Mouse (Mus musculus) cerebellum, adult 9-11 months (tissue): ENCODE results near the gene Gpr68.

ENCODE experiments used
- DNase-seq: peaks from one replicate; pipeline ENCODE4 v3.0.0; 2022

The Gpr68 gene

GRCm38 (mm10) chr12:100907598-100908297, at the start of gene Gpr68:
Gpr68 (minus strand) TSS chr12:100908198.
- peak; percentile 78 for DNase-seq

DNA sequence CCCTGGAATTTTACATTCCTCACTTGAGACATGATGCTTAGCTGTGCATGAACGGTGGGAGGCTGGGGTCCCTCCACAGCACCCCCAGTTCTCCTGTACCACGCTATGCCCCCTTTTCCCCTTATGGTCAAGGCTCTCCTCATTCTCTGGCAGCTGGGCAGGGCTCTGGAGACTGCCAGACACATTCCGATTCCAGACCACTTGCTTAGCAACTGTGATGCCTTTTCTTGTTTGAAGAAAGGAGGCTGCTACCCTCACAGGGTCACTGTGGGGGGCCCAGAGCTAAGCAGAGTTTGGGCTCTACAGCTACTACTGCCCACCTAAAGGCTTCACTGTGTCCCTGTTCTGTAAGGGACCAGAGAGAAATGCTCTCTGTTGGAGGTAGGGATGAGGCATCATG, 49.3 kb upstream of the Gpr68 start:
- no peak for DNase-seq

- DNase-seq, result no peak
Measured at GRCm38 (mm10) chr12:100956825-100957224, 48.8 kb upstream of the Gpr68 start.

DNA sequence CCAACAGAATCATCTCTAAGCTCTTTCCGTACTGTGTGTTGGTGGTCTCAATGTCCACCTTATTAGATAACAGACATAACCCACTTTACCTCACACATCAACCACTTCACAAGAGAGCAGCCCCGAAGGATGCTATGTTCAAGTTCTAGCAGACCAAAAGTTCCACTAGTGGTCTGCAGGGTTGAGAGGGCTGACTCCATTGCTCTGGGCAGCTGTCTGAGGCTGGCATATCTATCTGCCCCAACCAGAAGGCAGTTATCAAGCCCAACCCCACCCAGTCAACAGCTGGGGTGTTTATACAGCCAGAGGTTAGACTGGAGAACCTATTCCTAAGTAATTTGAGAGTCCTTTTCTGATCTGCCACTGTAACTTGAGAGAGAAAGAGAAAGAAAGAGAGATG, 48.0 kb upstream of the Gpr68 start:
- DNase-seq, result no peak

DNA sequence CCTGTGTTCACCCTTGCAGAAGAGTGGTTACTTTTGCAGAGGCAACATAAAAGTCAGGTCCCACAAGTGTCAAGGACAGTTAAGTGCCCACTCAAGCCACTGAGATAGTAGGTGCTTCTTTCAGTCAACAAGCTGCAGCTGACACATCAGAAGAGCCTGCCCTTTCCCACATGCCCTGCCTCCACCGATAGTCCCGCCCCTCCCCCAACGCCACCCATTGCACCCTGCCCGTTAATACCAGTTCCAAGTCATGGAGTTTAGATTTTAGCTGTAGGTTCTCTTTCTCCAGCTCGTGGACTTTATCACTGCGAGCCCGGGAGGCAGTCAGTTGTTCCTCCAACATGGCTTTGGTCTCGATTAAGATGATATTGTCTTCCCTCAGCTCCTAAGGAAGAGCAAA, 45.9 kb upstream of the Gpr68 start:
- no peak for DNase-seq

DNA sequence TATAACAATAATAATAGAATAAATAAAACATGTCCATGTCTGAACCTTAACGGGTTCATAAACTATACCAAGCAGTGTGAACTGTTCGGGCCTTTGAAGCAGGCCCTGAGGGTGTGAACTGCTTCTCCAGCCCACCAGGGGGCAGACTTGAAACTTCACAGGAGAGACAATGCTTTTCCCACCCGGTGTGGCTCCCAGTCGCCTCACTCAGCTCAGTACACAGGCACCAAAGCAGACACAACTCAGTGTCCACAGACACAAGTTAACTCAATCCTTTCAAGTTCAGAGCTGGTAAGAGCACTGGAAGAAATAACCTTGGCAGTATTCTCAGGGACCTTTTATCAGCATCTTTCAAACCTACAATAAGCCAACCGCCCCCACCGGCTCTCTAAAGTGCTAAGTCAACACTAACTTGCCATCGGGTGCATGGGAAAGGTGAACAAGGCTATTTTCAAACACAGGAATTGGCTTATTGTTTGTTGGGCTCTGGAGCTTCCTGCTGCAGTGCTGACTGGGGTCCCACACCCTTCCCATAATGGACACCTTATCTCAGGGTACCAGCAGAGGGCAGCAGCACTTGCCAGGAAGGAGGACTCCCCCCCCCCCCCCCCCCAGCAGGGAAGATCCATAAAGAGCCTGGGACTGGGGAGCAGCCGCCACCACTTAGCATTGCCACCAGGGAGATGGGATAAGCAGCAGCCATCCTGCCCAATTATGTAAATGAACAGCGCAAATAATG, 44.4 kb upstream of the Gpr68 start:
- no peak for DNase-seq

DNA sequence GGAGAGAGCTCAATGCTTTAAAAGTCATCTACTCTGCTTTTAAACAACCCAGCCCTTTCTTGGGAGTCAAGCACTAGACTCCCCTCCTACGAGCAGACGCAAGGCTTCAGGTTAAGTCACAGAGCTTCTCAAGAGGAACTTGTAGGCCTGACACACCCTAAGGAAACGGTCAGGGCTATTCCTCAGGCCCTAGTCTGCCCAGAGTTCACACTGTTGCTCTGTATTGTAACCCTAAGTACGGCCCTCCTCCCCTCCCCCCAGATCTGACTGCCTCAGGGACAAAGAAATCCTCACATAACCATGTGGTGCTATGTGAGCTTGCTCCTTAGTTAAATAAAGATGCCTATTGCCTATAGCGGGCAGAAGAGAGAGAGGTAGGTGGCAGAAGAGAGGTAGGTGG, 41.1 kb upstream of the Gpr68 start:
- DNase-seq, result no peak

DNA sequence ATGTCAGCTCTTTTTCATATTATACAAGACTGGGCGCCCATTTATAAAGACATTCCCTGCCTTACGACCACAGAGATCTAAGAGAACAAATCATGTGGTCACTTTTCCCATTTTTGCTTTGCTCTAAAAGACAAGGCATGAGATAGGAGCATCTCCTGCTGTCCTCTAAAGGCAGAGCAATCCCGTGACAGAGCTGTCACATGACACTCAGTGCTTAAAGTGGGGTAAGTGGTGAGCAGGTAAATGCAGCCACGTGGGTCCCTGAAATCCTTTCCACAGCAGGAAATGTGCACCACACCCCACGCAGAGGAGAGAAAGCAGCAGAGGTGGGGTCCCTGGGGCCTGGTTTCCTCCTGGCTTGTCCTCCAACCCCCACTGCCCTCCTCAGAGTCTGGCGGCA, 40.0 kb upstream of the Gpr68 start:
- no peak for DNase-seq

GRCm38 (mm10) chr12:100945948-100946347, 38.0 kb upstream of the Gpr68 start:
- DNase-seq, result no peak

DNA sequence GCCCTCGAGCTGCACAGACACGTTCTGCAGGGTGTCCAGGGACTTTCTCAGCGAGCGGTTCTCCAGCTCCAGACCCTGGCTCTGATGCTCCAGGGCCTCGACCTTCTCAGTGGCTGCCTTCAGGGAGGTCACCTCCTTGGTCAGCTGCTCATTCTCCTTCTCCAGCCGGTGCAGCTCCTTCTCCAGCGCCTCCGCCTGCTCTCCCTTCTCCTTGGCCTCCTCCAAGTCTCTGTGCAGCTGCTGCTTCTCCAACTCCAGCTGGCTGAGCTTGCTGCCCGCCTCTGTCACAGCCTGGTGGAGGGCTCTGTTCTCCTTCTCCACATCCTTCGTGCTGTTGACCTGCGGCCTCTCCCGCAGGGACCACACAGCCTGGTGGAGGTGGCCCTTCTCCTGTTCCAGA, 37.5 kb upstream of the Gpr68 start:
- no peak for DNase-seq

DNA sequence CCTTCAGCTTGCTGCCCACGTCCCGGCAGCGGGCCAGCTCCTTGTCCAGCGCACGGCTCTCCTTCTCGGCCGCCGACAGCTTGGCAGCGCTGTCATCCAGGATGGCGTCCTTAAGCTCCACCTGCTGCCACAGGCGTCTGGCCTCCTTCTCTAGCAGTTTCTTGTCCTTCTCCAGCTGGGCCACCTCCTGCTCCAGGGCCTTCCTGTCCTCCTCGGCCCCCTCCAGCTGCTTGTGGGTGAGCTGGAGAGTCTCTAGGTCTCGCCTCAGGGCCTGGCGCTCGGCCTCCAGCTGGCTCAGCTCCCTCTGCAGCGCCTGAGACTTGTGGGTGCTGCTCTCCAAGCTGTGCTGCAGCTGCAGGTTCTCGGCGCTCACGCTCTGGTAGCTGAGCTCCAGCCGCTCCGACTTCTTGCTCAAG, 36.9 kb upstream of the Gpr68 start:
- peak; percentile 79 for DNase-seq

DNA sequence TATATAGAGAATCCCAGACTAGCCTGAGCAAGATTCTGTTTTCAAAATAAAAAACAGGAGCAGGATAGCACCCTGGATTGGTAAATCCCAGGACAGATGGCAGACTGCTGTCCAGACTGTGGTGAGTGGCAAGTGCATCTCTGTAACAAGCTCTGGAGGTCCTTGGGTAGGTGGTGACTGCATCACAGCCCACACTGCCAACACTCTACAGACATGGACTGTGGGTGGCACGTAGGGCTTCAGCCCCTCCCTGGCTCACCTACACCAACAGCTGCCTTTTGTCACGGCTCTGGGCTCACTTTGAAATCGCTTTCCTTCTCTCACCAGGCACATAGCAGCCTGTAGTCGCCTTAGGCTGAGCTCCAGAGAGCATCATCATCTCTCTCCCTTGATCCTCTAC, 35.1 kb upstream of the Gpr68 start:
- no peak for DNase-seq

DNA sequence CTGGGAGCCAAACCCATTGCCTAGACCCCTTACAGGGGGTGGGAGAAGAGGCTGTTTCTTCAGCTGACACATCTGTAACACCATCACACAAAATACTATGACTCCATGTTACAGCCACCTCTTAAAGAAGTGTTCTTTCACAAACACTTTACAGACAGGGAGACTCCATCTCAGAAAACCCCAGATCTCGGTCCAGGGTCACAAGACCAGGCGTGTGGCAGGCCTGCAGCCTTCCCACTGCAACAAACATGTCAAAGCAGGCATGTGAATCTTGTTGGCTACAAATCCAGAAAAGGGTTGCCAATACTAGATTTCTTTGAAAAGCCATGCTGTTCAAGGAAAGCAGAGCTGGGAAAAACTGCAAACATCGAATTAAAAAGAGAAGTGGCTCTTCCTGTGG, 33.4 kb upstream of the Gpr68 start:
- no peak for DNase-seq

DNA sequence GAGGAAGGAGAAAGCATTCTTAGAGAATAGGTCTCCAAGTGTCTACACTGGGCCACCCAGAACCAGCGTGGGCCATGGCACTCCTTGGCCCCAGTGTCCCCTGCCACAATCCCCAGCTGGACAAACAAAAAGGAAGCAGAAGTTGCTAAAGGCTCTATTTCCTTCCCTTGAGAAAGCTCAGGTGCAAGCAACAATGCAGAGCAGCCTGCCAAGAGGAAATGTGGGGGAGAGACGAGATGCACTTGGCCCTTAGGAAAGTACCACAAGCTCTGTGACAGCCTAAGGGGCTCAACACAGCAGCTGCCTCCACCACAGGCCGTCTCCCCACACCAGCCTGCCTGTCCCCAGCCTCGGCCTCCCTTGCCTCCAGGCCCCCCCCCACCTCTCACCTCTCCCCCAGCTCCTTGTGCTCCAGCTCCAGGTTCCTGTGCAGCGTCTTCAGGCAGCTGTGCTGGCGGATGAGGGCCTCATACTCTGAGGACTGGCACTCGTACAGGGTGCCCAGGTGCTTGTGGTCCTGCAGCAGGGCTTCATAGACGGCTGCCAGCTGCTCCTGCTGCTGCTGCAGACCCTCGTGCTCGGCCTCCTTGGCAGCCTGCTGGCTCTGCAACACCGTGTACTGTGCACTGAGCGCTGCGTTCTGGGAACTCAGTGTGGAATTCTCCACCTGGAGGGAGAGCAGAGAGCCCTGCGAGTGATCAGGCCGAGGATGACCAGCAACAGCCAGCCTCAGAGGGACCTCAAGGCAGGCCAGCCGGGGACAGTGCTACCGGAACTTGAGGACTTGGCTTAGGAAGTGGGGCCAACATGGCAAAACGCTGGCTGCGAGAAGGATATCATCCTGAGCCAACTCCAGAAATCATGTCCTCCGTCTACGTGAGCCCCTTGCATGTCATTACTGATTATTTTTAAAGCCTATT, 29.7 kb upstream of the Gpr68 start:
- DNase-seq, result no peak

GRCm38 (mm10) chr12:100936737-100937136, 28.7 kb upstream of the Gpr68 start:
- no peak for DNase-seq

- peak; percentile 65 for DNase-seq
Measured at GRCm38 (mm10) chr12:100936116-100936515, 28.1 kb upstream of the Gpr68 start.

- DNase-seq, result no peak
Measured at GRCm38 (mm10) chr12:100934796-100935195, 26.8 kb upstream of the Gpr68 start.

GRCm38 (mm10) chr12:100931653-100932052, 23.7 kb upstream of the Gpr68 start:
- no peak for DNase-seq

GRCm38 (mm10) chr12:100928286-100928685, 20.3 kb upstream of the Gpr68 start:
- DNase-seq, result no peak

GRCm38 (mm10) chr12:100925644-100926619, 17.9 kb upstream of the Gpr68 start:
- peak; percentile 75 for DNase-seq

DNA sequence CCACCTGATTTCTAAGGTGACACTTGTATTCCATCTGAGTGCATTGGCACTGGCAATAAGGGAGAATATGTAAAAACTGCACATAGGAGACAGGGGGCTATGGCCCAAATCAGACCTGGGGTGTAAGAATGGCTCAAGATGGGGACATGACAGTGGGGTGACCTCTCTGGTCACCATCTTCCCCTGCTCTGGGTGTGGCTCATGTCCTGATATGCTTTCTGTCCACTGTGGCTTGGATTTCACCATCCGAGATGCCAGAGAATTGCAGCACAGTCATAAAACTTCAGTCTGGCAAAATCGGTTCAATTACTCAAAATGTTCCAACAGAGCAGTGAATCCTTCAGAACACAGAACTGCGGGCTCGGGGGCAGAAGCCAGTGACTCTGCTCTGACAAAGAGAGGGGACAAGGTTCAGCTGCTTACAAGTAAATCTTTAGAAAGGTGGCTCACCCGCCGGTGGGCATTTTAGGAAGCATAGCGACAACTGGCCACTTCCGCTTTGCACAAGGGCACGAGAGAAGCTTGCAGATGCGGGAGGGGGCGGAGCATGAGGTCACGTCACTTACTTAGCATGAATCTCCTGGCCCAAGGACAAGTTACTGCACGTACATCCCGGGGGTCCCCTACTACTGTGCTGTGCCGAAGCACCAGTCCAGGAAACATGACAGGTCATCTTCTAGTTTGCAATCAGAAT, 16.8 kb upstream of the Gpr68 start:
- no peak for DNase-seq

- peak; percentile 86 for DNase-seq
Measured at GRCm38 (mm10) chr12:100910731-100911130, 2.7 kb upstream of the Gpr68 start.
